8 mouse cellular contexts compared by ENCODE assay signal in the genomic region with DNA sequence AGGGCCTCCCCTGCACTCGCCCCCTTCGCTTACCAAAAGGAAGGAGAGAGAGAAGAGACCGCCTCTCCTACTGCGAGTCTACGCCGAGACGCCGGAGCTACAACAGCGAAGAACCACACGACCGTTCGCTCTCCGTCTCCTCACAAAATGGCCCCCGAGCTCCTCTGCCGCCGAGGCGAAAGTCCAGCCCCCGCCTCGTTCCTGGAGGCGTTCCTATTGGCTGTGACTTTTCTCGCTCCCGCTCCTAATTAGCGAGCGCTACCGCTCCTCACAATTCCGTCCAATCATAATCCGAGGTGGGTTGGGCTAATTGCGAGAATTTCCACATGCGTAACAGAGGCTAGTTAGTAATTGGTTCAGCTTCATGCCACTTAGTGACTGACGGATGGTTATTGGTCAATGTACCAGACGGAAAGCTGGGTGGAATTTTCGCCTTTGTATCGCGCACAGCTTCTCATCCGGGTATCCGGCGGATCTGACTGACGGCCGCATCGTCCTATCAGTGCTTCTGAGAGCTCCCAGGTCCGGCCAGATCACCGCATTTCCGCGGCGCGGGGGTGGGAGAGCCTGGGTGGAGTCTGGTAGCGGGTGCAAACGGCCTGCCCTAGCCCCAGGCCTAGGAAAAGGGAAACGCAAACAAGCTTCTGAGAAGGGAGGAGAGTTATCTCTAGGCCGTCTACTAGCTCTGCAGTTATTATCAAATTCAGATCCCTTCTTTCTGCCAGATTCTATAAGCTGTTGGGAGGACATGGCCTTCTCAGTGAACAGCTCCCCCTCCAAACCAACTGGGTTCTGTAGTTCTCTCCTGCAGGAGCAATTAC. TPM values are rescaled to one million over a fixed set of nuclear protein-coding genes. Genes with fewer than 3 reads are reported as not detected.
DNase-seq lines count a peak whose midpoint lies in the region; ATAC-seq and TF ChIP-seq lines count a peak whose summit lies in the region.

A gene (minus strand): TSS at position 173 of the 821 bp plus-strand sequence.

- H3K4me3 ChIP-seq in bone marrow macrophage, adult 2 months (ENCODE audit: insufficient read depth, low read length) = peak within 1 kb of the TSS; percentile 97
- peak within 1 kb of the TSS; percentile 84 for H3K4me3 ChIP-seq in embryonic fibroblast, embryonic 13.5 days (ENCODE audit: insufficient read depth, low read length)
- peak within 1 kb of the TSS; percentile 99 for H3K4me3 ChIP-seq in kidney, embryonic 14.5 days (ENCODE audit: low read length)
- peak within 1 kb of the TSS; percentile 87 for H3K4me3 ChIP-seq in limb, embryonic 15.5 days

- peak; percentile 29; the same call in 1 of the 2 replicates for TF ChIP-seq POLR2A in bone marrow macrophage, adult 2 months (IDR thresholded peaks at IDR 0.05; ENCODE audit: borderline replicate concordance, low read depth, low read length)
- peak; percentile 96 for TF ChIP-seq POLR2A in embryonic fibroblast, embryonic 13.5 days (IDR thresholded peaks at IDR 0.05; ENCODE audit: low read depth, low read length)

- H3K27ac ChIP-seq in bone marrow macrophage, adult 2 months (ENCODE audit: insufficient read depth, low read depth, low read length) = peak within 1 kb of the TSS; percentile 96
- H3K27ac ChIP-seq in embryonic fibroblast, embryonic 13.5 days (ENCODE audit: insufficient read depth, low read length) = peak within 1 kb of the TSS; percentile 94
- peak within 1 kb of the TSS; percentile 93 for H3K27ac ChIP-seq in kidney, embryonic 14.5 days (ENCODE audit: low read depth, low read length)
- peak within 1 kb of the TSS; percentile 97 for H3K27ac ChIP-seq in limb, embryonic 15.5 days

- H3K27me3 ChIP-seq in kidney, embryonic 14.5 days (ENCODE audit: control insufficient read depth, insufficient read depth, low read length) = no peaks in the 10 kb centered on the region
- no peaks in the 10 kb centered on the region for H3K27me3 ChIP-seq in limb, embryonic 15.5 days

- H3K9me3 ChIP-seq in kidney, embryonic 14.5 days (ENCODE audit: control insufficient read depth, low read length) = no peaks in the 10 kb centered on the region
- H3K9me3 ChIP-seq in limb, embryonic 15.5 days = no peaks in the 10 kb centered on the region

- H3K36me3 ChIP-seq in kidney, embryonic 14.5 days (ENCODE audit: control insufficient read depth, insufficient read depth, low read length) = peaks cover 6% of the 10 kb centered on the region; the same call in 1 of the 2 replicates
- H3K36me3 ChIP-seq in limb, embryonic 15.5 days = peaks cover 9% of the 10 kb centered on the region

- peak; percentile 100 for DNase-seq in A20 (ENCODE audit: low read depth, low spot score)
- peak; percentile 100 for DNase-seq in heart, adult 9 months (ENCODE audit: low spot score in 2 of 2)
- DNase-seq in monocyte, adult 2 months (ENCODE audit: low read depth in 1 of 2, low spot score in 2 of 2) = peak; percentile 100
- peak; percentile 100 for DNase-seq in spleen, postnatal 36 days (ENCODE audit: low spot score in 2 of 2)

- under 1% methylated on average over 50 of the region's 50 CpGs for whole genome bisulfite sequencing in kidney, embryonic 14.5 days
- under 1% methylated on average over 50 of the region's 50 CpGs for WGBS in limb, embryonic 15.5 days

- TF ChIP-seq CTCF in bone marrow macrophage, adult 2 months (IDR thresholded peaks at IDR 0.05; ENCODE audit: low read depth, low read length) = no peak
- no peak for TF ChIP-seq CTCF in embryonic fibroblast, embryonic 13.5 days (IDR thresholded peaks at IDR 0.05; ENCODE audit: borderline replicate concordance, insufficient read depth, low read length)

- peak within 1 kb of the TSS; percentile 75 for H3K4me2 ChIP-seq in kidney, embryonic 14.5 days (replicated peaks; ENCODE audit: low read depth, low read length)
- peak within 1 kb of the TSS; percentile 59 for H3K4me2 ChIP-seq in limb, embryonic 15.5 days

- peak; percentile 99 for ATAC-seq in kidney, embryonic 14.5 days (ENCODE audit: low FRiP score, low TSS enrichment)
- peak; percentile 98 for ATAC-seq in limb, embryonic 15.5 days (ENCODE audit: insufficient number of reproducible peaks, low FRiP score, low TSS enrichment, low read depth)

- H3K4me1 ChIP-seq in bone marrow macrophage, adult 2 months (ENCODE audit: control insufficient read depth, insufficient read depth, low read length) = peaks cover 30% of the 10 kb centered on the region
- H3K4me1 ChIP-seq in embryonic fibroblast, embryonic 13.5 days (ENCODE audit: control insufficient read depth, insufficient read depth, low read length) = 0 out of 2 replicates have a peak, but pooled peaks cover 7% of the 10 kb centered on the region
- H3K4me1 ChIP-seq in kidney, embryonic 14.5 days (ENCODE audit: control insufficient read depth, insufficient read depth, low read length) = peaks cover 12% of the 10 kb centered on the region; the same call in 1 of the 2 replicates
- H3K4me1 ChIP-seq in limb, embryonic 15.5 days = peaks cover 25% of the 10 kb centered on the region

- H3K9ac ChIP-seq in kidney, embryonic 14.5 days (ENCODE audit: low read depth, low read length) = peak within 1 kb of the TSS; percentile 98
- peak within 1 kb of the TSS; percentile 97 for H3K9ac ChIP-seq in limb, embryonic 15.5 days

RNA-seq across cellular contexts. Expression of the gene that starts here (rescaled TPM):
- polyA plus RNA-seq in bone marrow macrophage, adult 2 months (2012; ENCODE audit: insufficient read depth, insufficient read length, missing spikeins) = 237 and 270 TPM in 2 replicates
- polyA plus RNA-seq in embryonic fibroblast, embryonic 13.5 days (2011; ENCODE audit: insufficient read length, low read depth, missing spikeins) = 402 and 479 TPM in 2 replicates
- polyA plus RNA-seq in kidney, embryonic 14.5 days (2014; fragmentation: Nextera tagmentation; extraction: Ambion mirVana) = 718 and 725 TPM in 2 replicates
- 520 and 558 TPM in 2 replicates for polyA plus RNA-seq in limb, embryonic 15.5 days (2015; fragmentation: Nextera tagmentation; extraction: Ambion mirVana)

Comparison
In these comparisons a context has a peak if more than half of its experiments do, and no peak if none do; other contexts are left out.
1. Peak in every context shown above with its lines: DNase-seq, ATAC-seq, H3K4me3 ChIP-seq and H3K27ac ChIP-seq.